Mouse (Mus musculus): ENCODE measurements around the gene Myh10. TPM values are rescaled to one million over a fixed set of nuclear protein-coding genes. Genes with fewer than 3 reads are reported as not detected.

The Myh10 gene
- total RNA-seq, 2 experiments from 2014 or later = 200 to 219 TPM

- DNase-seq (ENCODE audit: low spot score in 2 of 2) = no peak
Observed at GRCm38 (mm10) chr11:68744150-68744549, 52.8 kb downstream of the Myh10 start.

DNA sequence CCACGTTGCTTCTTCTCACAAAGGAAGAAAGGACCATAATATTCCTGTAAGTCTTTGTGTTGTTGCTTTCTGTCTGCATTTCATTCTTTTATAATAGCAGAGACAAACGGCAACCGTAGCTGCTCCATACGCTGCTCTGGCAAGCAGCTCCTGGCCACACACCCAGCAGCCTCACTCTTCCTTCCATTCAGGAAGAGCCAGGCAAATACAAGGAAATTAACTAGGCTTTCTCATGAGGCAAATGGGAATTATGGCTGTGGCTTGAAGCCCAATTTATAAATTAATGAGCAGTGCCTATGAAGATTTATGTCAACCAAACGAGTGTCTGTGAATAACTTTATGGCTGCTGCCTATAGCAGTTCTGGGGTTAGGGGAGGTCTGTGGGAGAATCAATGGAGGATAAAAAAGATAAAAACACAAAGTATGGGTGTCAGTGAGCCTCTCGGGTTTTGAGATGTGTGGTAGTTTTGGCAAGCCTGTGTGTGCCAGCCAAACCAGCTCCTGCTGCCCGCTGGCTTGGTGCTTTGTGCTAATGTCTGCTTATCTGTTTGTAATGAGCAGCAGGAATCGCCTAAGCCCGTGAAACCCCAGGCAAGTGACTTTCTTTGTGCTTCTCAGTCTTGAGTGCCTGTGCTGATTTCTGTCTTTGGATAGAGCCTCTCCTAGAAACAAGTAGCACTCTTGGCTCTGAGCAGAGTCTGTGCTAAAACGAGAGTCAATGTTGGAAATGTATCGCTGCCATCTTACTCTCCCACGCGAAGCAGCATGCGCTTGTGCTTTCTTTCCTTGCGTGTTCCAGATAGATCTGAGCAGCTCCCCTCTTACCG lies 54.2 kb downstream of the Myh10 start:
- peak; percentile 37 to 55 for DNase-seq (ENCODE audit: low spot score in 2 of 2)

- DNase-seq (ENCODE audit: low spot score in 2 of 2) = peak; percentile 11 to 33
Observed at GRCm38 (mm10) chr11:68748121-68748520, 56.8 kb downstream of the Myh10 start.

- no peak for DNase-seq (ENCODE audit: low spot score in 2 of 2)
Observed at GRCm38 (mm10) chr11:68750206-68750605, 58.8 kb downstream of the Myh10 start.

GRCm38 (mm10) chr11:68750938-68751337 lies 59.6 kb downstream of the Myh10 start:
- peak; percentile 52 to 61 for DNase-seq (ENCODE audit: low spot score in 2 of 2)

GRCm38 (mm10) chr11:68754283-68754682 lies 62.9 kb downstream of the Myh10 start:
- no peak for DNase-seq (ENCODE audit: low spot score in 2 of 2)

DNA sequence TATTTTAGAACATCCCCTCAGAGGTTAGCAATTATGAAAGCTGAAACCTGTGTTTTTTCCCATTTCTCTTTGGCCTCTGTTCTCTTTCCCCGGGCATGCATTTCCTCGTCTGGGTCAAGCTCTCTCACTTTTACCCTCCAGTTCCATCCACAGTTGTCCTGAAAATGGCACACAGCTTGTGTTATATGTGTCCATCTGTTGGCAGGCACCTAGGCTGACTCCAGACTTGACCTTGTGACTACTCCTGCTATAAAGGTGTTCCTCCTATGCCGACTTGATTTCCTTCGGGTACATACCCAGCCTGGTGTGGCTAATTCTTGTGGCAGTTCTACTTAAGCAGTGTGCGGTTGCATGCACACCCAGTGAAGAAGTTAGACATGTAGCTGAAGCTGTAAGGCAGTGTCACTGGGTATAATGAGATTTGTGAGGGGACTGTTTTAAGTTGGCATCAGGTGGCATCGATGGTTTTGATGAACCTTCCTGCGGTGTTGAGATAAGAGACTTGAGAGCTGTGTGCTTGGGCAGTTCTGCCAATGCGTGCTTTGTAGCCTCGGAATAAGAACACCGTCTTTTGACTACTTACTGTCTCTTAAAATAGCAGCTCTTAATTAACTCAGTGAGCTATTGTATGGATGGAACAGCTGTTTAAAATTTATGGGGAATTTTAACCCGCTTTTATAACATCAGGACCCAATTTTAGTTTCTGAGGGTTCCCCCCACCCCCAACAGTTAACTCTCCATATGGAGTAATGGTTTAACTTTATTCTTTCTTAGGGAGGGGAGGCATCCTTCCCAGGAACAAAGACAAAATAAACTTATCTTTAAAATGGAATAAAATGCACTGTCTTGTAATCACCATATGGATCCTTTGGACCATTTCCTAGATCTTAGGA lies 65.3 kb downstream of the Myh10 start:
- no peak for DNase-seq (ENCODE audit: low spot score in 2 of 2)

DNA sequence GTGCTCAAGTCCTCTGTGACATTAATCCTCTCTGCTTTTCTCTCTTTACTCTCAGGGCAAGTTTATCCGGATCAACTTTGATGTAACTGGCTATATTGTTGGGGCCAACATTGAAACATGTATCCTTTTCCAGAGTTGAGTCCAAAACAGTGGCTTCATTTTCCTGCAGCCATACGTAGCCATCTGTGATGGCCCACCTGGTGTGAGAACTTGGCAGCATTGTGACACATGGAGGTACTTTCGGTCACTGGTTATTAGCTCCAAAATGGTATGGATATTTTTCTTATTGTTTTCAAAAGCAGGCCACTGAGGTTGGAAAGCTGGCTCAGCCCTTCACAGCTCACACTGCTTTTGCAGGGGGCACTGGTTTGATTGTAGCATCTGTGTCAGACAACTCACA lies 68.3 kb downstream of the Myh10 start:
- DNase-seq (ENCODE audit: low spot score in 2 of 2) = no peak

GRCm38 (mm10) chr11:68761155-68761554 lies 69.8 kb downstream of the Myh10 start:
- DNase-seq (ENCODE audit: low spot score in 2 of 2) = no peak

DNA sequence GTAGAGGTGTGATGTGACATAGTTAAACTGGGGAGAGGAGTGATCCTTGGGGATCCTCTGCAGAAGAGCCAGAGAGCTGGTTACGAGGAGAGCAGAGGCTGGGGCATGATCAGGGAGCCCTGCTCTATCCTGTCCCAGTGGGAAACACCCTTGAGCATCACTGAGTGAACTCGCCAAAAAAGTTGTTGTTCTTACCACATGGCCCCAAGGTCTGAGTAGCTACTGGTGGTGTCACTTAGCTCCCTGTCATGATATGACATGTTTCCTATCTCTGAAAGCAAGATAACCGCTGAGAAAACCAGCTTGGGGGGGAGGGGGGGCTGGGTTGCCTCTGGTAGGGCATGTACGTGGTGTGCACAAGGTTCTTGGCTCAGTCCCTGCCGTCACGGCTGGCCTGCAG lies 70.3 kb downstream of the Myh10 start:
- no peak for DNase-seq (ENCODE audit: low spot score in 2 of 2)

- no peak for DNase-seq (ENCODE audit: low spot score in 2 of 2)
Observed at GRCm38 (mm10) chr11:68764622-68765021, 73.3 kb downstream of the Myh10 start.

DNA sequence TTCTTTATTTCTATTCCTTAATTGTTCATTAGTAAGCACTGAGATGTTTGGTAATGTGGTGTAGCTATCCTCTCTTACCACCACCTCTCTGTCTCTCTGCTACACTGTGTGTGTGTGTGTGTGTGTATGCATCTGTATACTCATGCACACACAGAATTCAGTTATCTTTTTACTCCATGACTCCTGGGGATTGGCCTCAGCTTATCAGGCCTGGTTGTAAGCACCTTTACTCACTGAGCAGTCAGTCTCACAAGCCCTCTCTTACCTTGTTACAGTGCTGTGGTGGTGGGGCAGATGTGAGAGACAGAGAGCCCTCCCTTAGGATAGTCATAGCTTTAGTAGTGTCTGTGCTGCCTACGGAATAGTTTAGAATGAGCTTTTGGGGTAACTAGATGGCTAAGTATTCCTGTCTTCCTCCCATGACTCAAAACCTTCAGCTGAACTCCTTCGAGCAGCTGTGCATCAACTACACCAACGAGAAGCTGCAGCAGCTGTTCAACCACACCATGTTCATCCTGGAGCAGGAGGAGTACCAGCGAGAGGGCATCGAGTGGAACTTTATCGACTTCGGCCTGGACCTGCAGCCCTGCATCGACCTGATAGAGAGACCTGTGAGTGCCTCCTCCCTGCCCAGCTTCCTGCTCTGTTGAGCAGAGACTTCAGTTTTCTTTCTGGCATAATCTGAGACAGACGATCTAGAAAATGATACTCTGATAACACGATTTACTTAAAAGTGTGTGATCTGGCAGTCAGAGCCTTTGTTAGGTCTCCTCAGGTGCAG lies 76.6 kb downstream of the Myh10 start:
- DNase-seq (ENCODE audit: low spot score in 2 of 2) = no peak

- no peak for DNase-seq (ENCODE audit: low spot score in 2 of 2)
Observed at GRCm38 (mm10) chr11:68769770-68770510, 78.6 kb downstream of the Myh10 start.

DNA sequence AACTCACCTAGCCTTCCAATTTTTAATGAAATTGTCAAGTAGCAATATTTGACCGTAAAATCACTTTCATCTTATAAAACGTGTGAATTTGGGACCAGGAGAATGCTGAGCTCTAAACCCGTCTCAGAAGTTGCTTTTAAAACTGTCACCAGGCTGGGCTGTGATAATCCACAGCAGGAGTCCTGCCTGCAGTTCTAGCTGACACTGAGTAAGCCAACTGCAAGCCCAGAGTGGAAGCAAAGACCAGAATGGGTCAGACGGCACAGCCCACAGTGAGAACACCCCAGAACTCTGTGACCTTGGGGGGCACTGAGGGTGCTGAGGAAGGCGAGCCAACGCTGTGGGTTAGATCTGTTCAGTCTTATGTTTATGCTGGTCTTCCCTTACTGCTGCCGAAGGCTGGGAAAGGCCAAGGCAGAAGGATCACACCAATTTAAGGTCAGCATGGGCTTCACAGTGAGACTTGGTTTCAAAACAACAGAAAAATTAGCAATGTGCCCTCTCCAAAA lies 84.8 kb downstream of the Myh10 start:
- DNase-seq (ENCODE audit: low spot score in 2 of 2) = no peak

DNA sequence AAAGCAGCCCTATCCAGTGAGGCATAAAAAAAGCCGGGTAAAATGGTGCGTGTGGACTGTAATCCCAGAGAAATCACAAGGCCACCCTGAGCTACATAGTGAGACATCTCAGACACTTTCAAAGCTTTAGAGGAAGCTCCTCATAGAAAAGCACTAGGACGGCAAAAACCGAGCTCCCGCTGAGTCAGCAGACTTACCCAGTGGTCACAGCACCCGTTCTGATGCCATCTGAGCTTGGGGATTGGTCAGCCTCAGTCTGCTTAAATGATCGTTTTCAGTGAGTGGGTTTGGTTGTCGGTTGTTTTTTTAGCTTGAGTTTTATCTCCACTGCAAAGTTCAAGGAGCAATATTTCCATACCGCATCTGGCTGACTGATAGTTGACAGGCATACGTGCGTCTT lies 86.6 kb downstream of the Myh10 start:
- DNase-seq (ENCODE audit: low spot score in 2 of 2) = no peak

DNA sequence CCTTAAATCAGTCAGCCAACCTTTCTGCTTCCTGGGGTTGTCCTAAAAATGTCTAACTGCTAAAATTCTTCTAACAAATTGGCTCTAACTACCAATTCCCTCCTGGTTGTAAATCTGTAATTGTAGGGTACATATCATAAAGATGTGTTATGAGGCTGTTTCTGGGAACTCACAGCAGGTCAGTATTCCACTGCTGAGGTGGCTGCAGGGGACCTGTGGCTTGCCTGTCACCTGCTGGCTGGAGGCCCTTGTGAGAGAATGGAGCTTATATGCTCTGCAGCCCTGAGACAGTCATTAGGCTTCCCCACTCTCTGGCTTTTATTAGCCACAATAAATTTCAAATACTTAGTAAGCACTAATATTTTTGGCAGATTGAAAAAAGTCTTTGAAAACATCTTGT lies 87.5 kb downstream of the Myh10 start:
- DNase-seq (ENCODE audit: low spot score in 2 of 2) = no peak

GRCm38 (mm10) chr11:68779735-68780465 lies 88.5 kb downstream of the Myh10 start:
- peak; percentile 31 to 33 for DNase-seq (ENCODE audit: low spot score in 2 of 2)

DNA sequence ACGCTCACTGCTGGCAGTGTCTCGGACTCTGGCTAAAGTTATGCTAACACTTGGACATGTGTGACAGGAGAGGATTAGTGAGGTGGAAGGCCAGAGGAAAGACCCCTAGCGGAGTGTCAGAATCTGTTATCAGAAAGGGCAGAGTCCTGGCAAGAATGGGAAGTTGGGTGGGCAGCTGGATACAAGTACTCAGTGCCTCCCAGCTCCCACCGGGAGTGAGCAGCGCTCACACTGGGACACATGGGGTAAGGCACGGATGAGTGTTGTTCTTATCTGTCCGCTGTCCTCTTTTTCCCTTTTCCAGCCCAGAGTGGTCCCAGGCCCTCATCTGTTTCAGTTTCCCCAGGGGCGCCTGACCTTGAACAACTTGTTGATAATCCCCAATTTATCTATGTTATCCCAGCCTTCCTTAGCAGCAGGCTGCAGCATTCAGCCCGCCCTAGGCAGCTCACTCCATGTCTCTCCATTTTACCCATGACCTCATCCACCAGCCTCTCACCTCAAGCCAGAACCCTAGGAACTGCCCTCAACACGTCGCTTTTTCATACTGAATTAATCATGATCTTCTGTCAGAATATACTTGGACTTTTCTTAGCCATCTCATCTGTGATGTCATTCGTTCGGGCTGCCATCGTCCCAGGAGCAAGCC lies 89.2 kb downstream of the Myh10 start:
- DNase-seq (ENCODE audit: low spot score in 2 of 2) = no peak

- no peak for DNase-seq (ENCODE audit: low spot score in 2 of 2)
Observed at GRCm38 (mm10) chr11:68782336-68782735, 91.0 kb downstream of the Myh10 start.

Data from left cerebral cortex, adult 18-20 months (tissue).